Mouse (Mus musculus): ENCODE measurements at regions not wholly inside any gene's neighbourhood (a gene's known extent, or its start where the extent isn't known, plus 50 kb on each side); places are given as distances from the start of the nearest gene placed in this dataset.
A peak's percentile ranks its signal among the peaks of the same experiment; 100 is the strongest.

DNA sequence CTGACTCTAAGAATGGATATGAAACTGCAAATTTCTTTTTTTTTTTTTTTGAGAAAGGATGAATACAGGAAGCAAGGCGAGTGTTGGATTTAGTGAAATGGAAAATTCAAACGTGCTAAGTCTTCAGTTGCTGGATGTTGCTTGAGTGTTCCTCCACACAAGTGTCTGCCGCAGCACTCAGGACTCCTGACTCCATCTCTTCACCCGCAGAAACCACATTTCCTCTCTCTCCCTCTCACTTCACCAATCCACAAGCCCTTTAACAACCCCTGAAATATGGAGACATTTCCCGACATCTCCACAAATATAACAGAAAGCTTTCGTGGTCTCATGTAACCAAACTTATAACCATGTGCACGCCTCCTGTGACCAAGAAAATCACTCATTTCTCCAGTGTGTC lies 249.7 kb upstream of the Erbb4 start:
- DNase-seq: no peak
- Histone ChIP-seq H3K27ac (ENCODE audit: control insufficient read depth, insufficient read depth, low read length) (no peak overlapping the region), H3K4me1 (replicated peaks; ENCODE audit: control insufficient read depth, insufficient read depth, low read length) (no peaks in the 10 kb centered on the region), H3K36me3 (ENCODE audit: control insufficient read depth, insufficient read depth, low read length) (no peaks in the 10 kb centered on the region), H3K4me3 (ENCODE audit: control insufficient read depth, insufficient read depth, low read length) (no peak overlapping the region), H3K27me3 (ENCODE audit: control insufficient read depth, insufficient read depth, low read length) (no peaks in the 10 kb centered on the region)
- TF ChIP-seq CTCF (IDR thresholded peaks at IDR 0.05; ENCODE audit: borderline replicate concordance, control insufficient read depth, extremely low read depth, insufficient read depth, low read length, poor library complexity) (no peak), POLR2A (IDR thresholded peaks at IDR 0.05; ENCODE audit: control insufficient read depth, extremely low read depth, insufficient read depth, low read length, poor library complexity) (no peak)
- WGBS: 7% methylated on average over 7 of the region's 7 CpGs

DNA sequence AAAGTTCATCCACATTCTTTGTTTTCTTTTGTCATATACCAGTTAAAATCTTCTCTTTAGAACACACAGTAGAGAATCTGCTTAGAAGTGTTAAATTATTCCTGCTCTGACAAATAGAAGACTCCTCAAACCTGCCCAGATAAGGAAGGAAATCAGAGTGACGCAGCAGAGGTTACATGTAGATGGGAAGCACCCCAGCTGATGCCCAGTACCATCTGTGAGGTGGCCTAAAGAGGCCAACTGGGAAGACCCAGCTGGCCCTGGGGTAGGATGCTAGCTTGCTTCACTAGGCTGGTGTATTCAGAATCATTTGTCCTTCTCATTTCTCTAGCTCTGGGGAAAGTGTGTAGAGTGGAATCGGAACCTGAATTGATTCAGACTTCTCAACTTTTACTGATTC lies 242.6 kb upstream of the Erbb4 start:
- 89% methylated on average over 2 of the region's 2 CpGs for WGBS
- Histone ChIP-seq H3K4me1 (replicated peaks; ENCODE audit: control insufficient read depth, insufficient read depth, low read length) (no peaks in the 10 kb centered on the region), H3K4me3 (ENCODE audit: control insufficient read depth, insufficient read depth, low read length) (no peak overlapping the region), H3K27ac (ENCODE audit: control insufficient read depth, insufficient read depth, low read length) (no peak overlapping the region), H3K27me3 (ENCODE audit: control insufficient read depth, insufficient read depth, low read length) (no peaks in the 10 kb centered on the region), H3K36me3 (ENCODE audit: control insufficient read depth, insufficient read depth, low read length) (no peaks in the 10 kb centered on the region)
- TF ChIP-seq POLR2A (IDR thresholded peaks at IDR 0.05; ENCODE audit: control insufficient read depth, extremely low read depth, insufficient read depth, low read length, poor library complexity) (no peak), CTCF (IDR thresholded peaks at IDR 0.05; ENCODE audit: borderline replicate concordance, control insufficient read depth, extremely low read depth, insufficient read depth, low read length, poor library complexity) (no peak)
- no peak for DNase-seq

- Histone ChIP-seq H3K27ac (ENCODE audit: control insufficient read depth, insufficient read depth, low read length) (no peak overlapping the region), H3K4me3 (ENCODE audit: control insufficient read depth, insufficient read depth, low read length) (no peak overlapping the region), H3K4me1 (replicated peaks; ENCODE audit: control insufficient read depth, insufficient read depth, low read length) (no peaks in the 10 kb centered on the region), H3K36me3 (ENCODE audit: control insufficient read depth, insufficient read depth, low read length) (no peaks in the 10 kb centered on the region), H3K27me3 (ENCODE audit: control insufficient read depth, insufficient read depth, low read length) (no peaks in the 10 kb centered on the region)
- TF ChIP-seq CTCF (IDR thresholded peaks at IDR 0.05; ENCODE audit: borderline replicate concordance, control insufficient read depth, extremely low read depth, insufficient read depth, low read length, poor library complexity) (no peak), POLR2A (IDR thresholded peaks at IDR 0.05; ENCODE audit: control insufficient read depth, extremely low read depth, insufficient read depth, low read length, poor library complexity) (no peak)
- DNase-seq: no peak
- 56% methylated on average over 6 of the region's 6 CpGs for WGBS
Observed at GRCm38 (mm10) chr1:69349826-69350225, 242.0 kb upstream of the Erbb4 start.

DNA sequence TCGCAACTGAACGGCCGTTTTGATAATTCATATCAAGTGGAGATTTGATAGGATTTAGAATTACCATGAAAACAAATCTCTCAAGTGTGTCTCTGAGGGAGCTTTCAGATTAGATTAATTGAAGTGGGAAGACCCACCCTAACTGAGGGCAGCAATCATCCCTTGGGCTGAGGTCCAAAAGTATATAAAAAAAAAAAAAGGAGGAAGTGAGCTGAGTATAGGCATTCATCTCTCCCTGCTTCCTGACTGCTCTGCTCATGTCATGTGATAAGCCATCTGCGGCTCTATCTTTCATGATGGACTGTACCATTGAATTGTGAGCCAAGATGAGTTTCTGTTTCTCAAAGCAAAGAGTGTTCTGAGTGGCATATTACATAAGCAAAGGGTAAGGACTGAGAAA lies 234.2 kb upstream of the Erbb4 start:
- WGBS: 97% methylated on average over 4 of the region's 4 CpGs
- H3K27ac ChIP-seq (ENCODE audit: control insufficient read depth, insufficient read depth, low read length): no peak overlapping the region
- no peaks in the 10 kb centered on the region for H3K27me3 ChIP-seq (ENCODE audit: control insufficient read depth, insufficient read depth, low read length)
- no peaks in the 10 kb centered on the region for H3K4me1 ChIP-seq (replicated peaks; ENCODE audit: control insufficient read depth, insufficient read depth, low read length)
- no peak for TF ChIP-seq POLR2A (IDR thresholded peaks at IDR 0.05; ENCODE audit: control insufficient read depth, extremely low read depth, insufficient read depth, low read length, poor library complexity)
- no peak for TF ChIP-seq CTCF (IDR thresholded peaks at IDR 0.05; ENCODE audit: borderline replicate concordance, control insufficient read depth, extremely low read depth, insufficient read depth, low read length, poor library complexity)
- no peaks in the 10 kb centered on the region for H3K36me3 ChIP-seq (ENCODE audit: control insufficient read depth, insufficient read depth, low read length)
- DNase-seq: no peak
- H3K4me3 ChIP-seq (ENCODE audit: control insufficient read depth, insufficient read depth, low read length): no peak overlapping the region

- DNase-seq: no peak
- Histone ChIP-seq H3K36me3 (ENCODE audit: control insufficient read depth, insufficient read depth, low read length) (no peaks in the 10 kb centered on the region), H3K27me3 (ENCODE audit: control insufficient read depth, insufficient read depth, low read length) (no peaks in the 10 kb centered on the region), H3K4me1 (replicated peaks; ENCODE audit: control insufficient read depth, insufficient read depth, low read length) (no peaks in the 10 kb centered on the region), H3K27ac (ENCODE audit: control insufficient read depth, insufficient read depth, low read length) (no peak overlapping the region), H3K4me3 (ENCODE audit: control insufficient read depth, insufficient read depth, low read length) (no peak overlapping the region)
- TF ChIP-seq CTCF (IDR thresholded peaks at IDR 0.05; ENCODE audit: borderline replicate concordance, control insufficient read depth, extremely low read depth, insufficient read depth, low read length, poor library complexity) (no peak), POLR2A (IDR thresholded peaks at IDR 0.05; ENCODE audit: control insufficient read depth, extremely low read depth, insufficient read depth, low read length, poor library complexity) (no peak)
- WGBS: 89% methylated on average over 4 of the region's 4 CpGs
Observed at GRCm38 (mm10) chr1:69340481-69340880, 232.6 kb upstream of the Erbb4 start.

GRCm38 (mm10) chr1:69331418-69332254 lies 223.8 kb upstream of the Erbb4 start:
- peak; percentile 5 for DNase-seq

More at GRCm38 (mm10) chr1:69331418-69332254, 223.8 kb upstream of the Erbb4 start:
- 16% methylated on average over 11 of the region's 11 CpGs for WGBS
- H3K27ac ChIP-seq (ENCODE audit: control insufficient read depth, insufficient read depth, low read length): no peak overlapping the region
- H3K4me3 ChIP-seq (ENCODE audit: control insufficient read depth, insufficient read depth, low read length): no peak overlapping the region
- no peaks in the 10 kb centered on the region for H3K27me3 ChIP-seq (ENCODE audit: control insufficient read depth, insufficient read depth, low read length)
- H3K4me1 ChIP-seq (replicated peaks; ENCODE audit: control insufficient read depth, insufficient read depth, low read length): no peaks in the 10 kb centered on the region
- H3K36me3 ChIP-seq (ENCODE audit: control insufficient read depth, insufficient read depth, low read length): no peaks in the 10 kb centered on the region
- TF ChIP-seq POLR2A (IDR thresholded peaks at IDR 0.05; ENCODE audit: control insufficient read depth, extremely low read depth, insufficient read depth, low read length, poor library complexity) (no peak), CTCF (IDR thresholded peaks at IDR 0.05; ENCODE audit: borderline replicate concordance, control insufficient read depth, extremely low read depth, insufficient read depth, low read length, poor library complexity) (no peak)
